12 mouse cellular contexts compared by ENCODE assay signal in the genomic region with DNA sequence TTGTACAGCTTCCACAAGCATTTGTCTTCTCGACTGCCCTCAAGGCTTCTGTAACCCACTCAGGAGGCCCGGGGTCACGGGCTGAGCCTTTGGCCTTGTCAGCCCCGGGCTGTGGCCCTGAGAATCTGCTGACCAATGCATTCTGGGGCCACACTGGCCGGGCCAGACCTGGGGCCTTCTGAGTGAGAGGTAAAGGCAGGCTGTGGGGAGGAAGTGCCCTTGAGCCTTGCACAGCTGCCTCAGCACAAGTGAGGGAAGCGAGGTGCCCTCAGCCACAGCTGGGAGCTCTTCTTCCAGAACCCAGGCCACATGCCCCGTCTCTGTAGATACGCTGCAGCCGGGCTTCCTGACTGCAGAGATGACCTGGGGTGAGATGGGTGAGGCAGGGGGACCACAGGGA. TPM values are rescaled to one million over a fixed set of nuclear protein-coding genes. Genes with fewer than 3 reads are reported as not detected.
DNase-seq lines count a peak whose midpoint lies in the region; TF ChIP-seq lines count a peak whose summit lies in the region.
"Had no signal": no experiment of that assay in that cellular context is flagged by ENCODE, and none has a peak within 500 bp of the region (broad histone marks: within the 10 kb centered on the region; RNA-seq: fewer than 3 reads in every experiment).

No protein-coding gene starts in this region.

- DNase-seq in ovary, adult 18-20 months (ENCODE audit: low spot score), result peak; percentile 75
- no peak for DNase-seq in ovary, postnatal 14 days (ENCODE audit: low spot score)
- peak; percentile 50 for DNase-seq in kidney, postnatal 10 days
- DNase-seq in thymus, postnatal 14 days, result peak; percentile 77
- no peak for DNase-seq in lung, postnatal 25 days (ENCODE audit: low spot score)
- no peak for DNase-seq in embryo, embryonic 10 days (ENCODE audit: low spot score)
- DNase-seq: cerebellum, adult 2 months; gastrocnemius, postnatal 14 days; heart, postnatal 14 days had no signal

- H3K4me1 ChIP-seq in bone marrow, adult 2 months (ENCODE audit: control insufficient read depth, insufficient read depth, low read length), result peaks cover 18% of the 10 kb centered on the region

- TF ChIP-seq CTCF in bone marrow, adult 2 months (IDR thresholded peaks at IDR 0.05; ENCODE audit: control insufficient read depth, insufficient read depth, low read length), result no peak

- TF ChIP-seq POLR2A in bone marrow, adult 2 months (IDR thresholded peaks at IDR 0.05; ENCODE audit: borderline replicate concordance, control insufficient read depth, low read depth, low read length), result peak; percentile 45; the same call in 1 of the 2 replicates

- 54% methylated on average over 9 of the region's 9 CpGs for WGBS in bone marrow, adult 2 months

- H3K27ac ChIP-seq in bone marrow, adult 2 months (ENCODE audit: control insufficient read depth, insufficient read depth, low read depth, low read length, poor library complexity), result peak overlapping the region; percentile 61
- H3K27ac ChIP-seq: layer of hippocampus, adult 2 months; limb, embryonic 12.5 days had no signal

- no peak overlapping the region for H3K4me3 ChIP-seq in bone marrow, adult 2 months (replicated peaks; ENCODE audit: control insufficient read depth, low read depth, low read length)
- H3K4me3 ChIP-seq: layer of hippocampus, adult 2 months; limb, embryonic 12.5 days had no signal

RNA-seq across cellular contexts. Expression of gene Irf8, which starts 14.5 kb away (rescaled TPM):
- polyA plus RNA-seq in bone marrow, adult 2 months (2011; ENCODE audit: insufficient read depth, insufficient read length, low replicate concordance, missing spikeins), result 32.8 and 80.9 TPM in 2 replicates

Comparison
In these comparisons a context has a peak if more than half of its experiments do, and no peak if none do; other contexts are left out.
1. DNase-seq: peak in ovary, adult 18-20 months (single experiment), kidney, postnatal 10 days (single experiment) and thymus, postnatal 14 days (single experiment); none in ovary, postnatal 14 days (single experiment), lung, postnatal 25 days (single experiment) and embryo, embryonic 10 days (single experiment).